Mouse (Mus musculus) bone marrow macrophage, adult 2 months (primary cell): ENCODE data around the gene Card11.
A peak's percentile ranks its signal among the peaks of the same experiment; 100 is the strongest.

ENCODE experiments used
- CTCF ChIP-seq: IDR thresholded peaks from 2 replicates; pipeline ENCODE4 v1.5.1; 2012; ENCODE audit warnings: low read depth, mild to moderate bottlenecking, low read length, moderate library complexity
- POLR2A ChIP-seq: IDR thresholded peaks from 2 replicates; pipeline ENCODE4 v1.6.1; 2012; ENCODE audit warnings: mild to moderate bottlenecking, low read depth, low read length, borderline replicate concordance

DNA sequence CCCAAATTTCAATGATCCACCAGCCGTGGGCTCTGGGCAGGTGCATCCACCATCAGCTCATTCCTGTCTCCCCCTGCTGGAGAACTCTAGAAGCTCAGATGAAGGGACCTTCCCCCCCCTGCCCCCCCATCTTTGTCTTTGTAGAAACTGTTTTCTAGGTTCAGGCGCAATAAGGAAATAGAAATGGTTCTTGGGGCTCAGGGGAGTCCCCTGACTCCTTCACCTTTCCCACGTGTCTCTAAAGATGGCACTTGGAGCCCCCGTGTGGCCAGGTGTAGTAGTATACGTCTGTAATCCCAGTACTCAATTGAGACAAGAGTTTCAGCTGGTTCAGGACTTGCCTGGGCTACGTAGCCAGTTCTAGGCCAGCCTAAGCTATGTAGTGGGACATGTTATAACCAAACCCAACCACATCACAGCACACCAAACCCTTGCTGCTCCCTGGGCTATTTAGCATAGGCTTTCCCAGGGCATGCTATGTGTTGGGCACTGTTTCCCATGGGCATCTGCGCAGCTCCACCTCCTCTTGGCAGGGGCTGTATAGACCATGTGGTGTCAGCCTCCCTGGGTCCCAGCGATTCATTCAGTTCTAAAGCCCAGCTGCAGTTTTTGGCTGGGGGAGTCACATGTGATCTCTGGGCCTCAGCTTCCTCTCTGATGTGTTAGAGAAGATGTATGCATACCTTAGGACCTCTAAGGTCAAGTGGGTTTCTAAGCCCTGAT lies 142.8 kb downstream of the Card11 start:
- TF ChIP-seq POLR2A (no peak), CTCF (peak; percentile 97)
